Mouse (Mus musculus) neutrophil, adult 83 days (primary cell): Measurements from ENCODE around the gene Atp8a1. TPM values are rescaled to one million over a fixed set of nuclear protein-coding genes. Genes with fewer than 3 reads are reported as not detected.

ENCODE experiments used
- total RNA-seq, 2 experiments: library from RNA; stranded (reverse); gene quantifications; one replicate each; pipeline ENCODE4 v1.2.4; 2023

The Atp8a1 gene
- total RNA-seq: 100 to 1,000 TPM; 106 to 128 TPM

DNA sequence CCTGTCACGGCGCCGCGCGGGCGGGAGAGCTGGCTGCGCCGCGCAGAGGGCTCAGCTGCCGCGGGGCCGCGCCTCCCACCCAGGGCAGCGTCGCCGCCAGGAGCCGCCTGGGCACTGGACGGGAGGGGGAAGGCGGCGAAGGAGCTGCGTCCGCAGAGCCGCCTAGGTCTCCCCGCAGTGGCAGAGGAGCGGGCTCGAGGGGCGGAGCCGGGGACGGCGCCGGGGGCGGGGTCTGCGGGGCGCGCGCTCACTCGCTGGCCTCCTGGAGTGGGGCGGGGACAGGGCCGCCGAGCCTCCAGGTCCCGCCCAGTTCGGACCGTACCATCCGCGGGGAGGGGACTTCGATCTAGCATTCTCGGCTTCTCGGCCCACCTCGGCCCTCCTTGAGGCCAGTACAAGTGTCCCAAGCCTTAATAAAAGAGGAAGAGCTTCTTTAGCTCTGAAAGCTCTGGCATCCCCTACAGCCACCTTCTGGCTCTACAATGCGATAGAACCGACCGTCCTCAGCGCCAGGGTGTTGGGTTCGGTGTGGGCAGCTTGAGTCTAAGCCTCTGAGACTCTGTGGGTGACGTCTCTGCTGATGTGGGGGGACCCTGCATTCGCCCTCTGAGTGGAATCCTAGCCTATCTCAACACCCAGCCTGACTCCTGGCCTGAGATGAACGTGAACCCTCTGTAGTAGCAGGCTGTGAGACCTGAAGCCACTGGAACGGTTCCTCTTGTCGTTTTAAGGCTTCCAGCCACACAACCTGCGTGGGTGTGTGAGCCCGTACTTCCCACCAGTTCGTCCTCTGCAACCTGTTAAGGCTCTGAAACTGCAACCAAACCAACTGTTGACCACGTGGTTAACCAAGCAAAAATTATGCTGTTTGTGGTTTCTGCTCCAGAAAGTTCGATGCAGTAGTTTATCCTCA, at the start of gene Atp8a1:
Gene Atp8a1 (minus strand): TSS at position 182 of the 913 bp plus-strand sequence.

DNA sequence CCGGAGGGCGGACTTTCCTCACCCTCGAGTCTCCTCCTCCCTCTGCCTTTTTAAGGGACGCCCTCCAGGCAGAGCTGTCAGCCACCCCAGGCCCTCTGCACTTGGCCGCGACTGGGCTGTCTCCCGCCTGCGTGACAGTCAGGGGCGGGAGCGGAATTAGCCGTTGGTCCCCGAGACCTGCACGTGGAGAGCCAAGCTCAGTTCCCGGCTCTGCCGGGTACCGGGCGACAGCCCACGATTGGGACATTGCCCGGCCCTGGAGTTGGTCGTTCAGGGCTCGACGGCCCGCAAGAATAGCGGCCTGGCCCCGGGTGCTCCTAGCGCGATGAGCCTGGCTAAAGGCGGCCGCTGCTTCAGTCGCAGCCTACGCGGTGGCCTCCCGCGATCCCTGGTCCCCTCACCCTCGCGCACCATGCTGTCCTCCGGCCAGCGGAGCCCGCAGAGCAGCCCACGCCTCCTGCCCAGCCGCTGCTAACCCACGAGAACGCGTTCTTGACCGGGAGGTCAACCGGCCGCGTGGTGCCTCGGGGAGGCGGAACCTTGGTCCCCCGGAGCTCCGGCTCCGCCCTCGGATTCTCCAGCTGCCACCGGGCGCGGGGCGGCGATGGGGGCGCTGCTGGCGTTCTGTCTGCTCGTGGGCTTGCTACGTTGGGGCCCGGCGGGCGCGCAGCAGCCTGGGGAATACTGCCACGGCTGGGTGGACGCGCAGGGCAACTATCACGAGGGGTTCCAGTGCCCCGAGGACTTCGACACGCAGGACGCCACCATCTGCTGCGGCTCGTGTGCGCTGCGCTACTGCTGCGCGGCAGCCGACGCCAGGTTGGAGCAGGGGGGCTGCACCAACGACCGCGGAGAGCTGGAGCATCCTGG, 239.2 kb downstream of the Atp8a1 start, which contains the start of gene Shisa3:
Gene Shisa3 (plus strand): TSS at position 79 of the 870 bp plus-strand sequence.

Other genes with a start within 250 kb of the Atp8a1 start
- not detected for gene Shisa3, start 239.6 kb downstream of the Atp8a1 start, total RNA-seq
- not detected for gene Gm5108, start 94.2 kb upstream of the Atp8a1 start, total RNA-seq
- gene Gm21905, start 99.0 kb upstream of the Atp8a1 start, total RNA-seq: not detected
- gene Grxcr1, start 184.4 kb upstream of the Atp8a1 start, total RNA-seq: not detected